Mouse (Mus musculus): Measurements from ENCODE around the gene Shisal1.

DNA sequence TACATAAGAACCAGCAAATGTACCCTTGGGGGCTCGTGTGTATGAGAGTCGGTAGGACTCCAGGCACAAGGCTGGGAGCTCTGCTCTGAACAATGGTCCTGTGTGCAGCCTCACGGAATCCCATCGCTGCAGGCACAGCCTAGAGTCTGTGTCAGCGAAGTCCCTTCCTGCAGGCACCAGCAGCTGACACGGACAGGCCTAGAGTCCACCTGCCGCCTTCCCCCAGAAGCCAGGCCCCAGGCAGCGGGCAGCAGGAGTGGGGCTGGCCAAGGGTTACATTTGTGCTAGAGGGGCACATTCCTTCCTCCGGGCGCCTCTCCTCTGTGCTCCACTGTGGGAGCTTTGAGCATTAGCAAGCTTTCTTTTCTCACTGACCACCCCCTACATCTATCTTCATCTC lies 3.3 kb downstream of the Shisal1 start:
- TF ChIP-seq CTCF (IDR thresholded peaks at IDR 0.05; ENCODE audit: borderline replicate concordance, extremely low read depth, insufficient read depth, insufficient read length) (no peak), POLR2A (IDR thresholded peaks at IDR 0.05; ENCODE audit: borderline replicate concordance, extremely low read depth, insufficient read depth, insufficient read length, poor library complexity, severe bottlenecking) (no peak)

Measured in brain, embryonic 14.5 days (tissue).